Mouse (Mus musculus) liver (tissue): ENCODE measurements at regions not wholly inside any gene's neighbourhood (a gene's known extent, or its start where the extent isn't known, plus 50 kb on each side); places are given as distances from the start of the nearest gene placed in this dataset.

Source experiments
- DNase-seq: peaks from one replicate; pipeline ENCODE4 v3.0.0-alpha.2; 2020; ENCODE audit warnings: mixed read lengths

DNA sequence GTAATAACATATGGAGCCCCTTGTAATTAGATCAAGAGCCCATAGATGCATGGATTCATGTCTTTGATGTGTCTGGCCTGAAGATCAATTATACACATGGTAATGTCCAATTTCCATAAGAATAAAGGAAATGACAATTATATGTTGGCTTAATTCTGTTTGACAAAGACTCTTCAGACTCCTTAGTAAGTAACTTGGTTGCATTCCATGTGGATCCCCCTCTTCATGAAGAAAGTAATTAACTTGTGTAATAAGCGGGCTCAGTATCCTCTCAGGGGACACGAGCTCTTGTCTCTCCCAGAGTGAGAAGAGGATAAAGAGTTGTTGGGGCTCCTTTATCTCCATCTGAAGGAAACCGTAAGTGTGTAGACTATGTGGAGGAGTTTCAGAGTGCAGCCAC lies 284.3 kb downstream of the Efnb2 start:
- DNase-seq: no peak

DNA sequence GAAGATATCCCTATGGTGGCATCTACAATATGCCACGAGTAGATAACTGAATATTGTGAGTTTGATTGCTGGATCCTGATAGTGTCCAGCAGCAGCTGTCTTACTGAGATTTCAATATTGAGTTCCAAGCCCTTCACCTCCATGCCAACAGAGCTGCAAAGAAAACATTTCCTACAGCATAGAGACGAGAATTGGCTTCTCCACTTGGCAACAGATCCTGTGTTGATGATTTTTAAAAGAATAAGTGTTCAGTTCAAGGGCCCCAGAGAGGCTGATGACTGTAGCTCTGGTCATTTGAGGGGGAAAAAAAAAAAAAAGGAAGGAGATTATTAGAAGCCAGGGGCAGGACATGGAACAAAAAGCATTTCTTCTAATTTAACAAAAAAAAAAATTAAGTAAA lies 284.7 kb downstream of the Efnb2 start:
- DNase-seq: no peak

DNA sequence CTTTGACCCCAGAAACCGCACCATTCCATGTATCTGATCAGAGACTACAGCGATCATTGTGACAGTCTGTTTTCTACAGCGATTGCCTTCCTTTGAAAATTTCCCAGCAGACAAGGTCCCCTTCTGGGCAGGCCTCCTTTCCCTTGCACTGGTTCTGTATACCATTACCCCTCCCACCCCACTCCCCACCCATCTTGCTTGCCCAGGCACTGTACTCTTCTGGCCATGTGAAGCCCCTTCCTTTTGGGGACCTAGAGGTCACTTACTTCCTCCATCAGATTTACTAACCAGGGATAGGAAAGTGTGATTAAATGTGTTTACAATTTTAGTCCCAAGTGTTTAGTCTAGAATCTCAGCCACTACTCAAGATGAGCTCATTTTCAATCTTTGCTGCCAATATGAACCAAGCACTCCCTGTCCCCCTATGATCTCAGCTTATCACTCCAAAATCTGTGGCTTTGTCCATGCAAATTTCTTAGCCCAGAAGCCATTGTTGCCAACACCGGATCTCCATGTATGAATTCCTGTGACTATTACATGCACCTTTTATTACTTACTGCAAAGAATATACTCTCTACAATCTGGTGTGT lies 293.7 kb downstream of the Efnb2 start:
- no peak for DNase-seq

DNA sequence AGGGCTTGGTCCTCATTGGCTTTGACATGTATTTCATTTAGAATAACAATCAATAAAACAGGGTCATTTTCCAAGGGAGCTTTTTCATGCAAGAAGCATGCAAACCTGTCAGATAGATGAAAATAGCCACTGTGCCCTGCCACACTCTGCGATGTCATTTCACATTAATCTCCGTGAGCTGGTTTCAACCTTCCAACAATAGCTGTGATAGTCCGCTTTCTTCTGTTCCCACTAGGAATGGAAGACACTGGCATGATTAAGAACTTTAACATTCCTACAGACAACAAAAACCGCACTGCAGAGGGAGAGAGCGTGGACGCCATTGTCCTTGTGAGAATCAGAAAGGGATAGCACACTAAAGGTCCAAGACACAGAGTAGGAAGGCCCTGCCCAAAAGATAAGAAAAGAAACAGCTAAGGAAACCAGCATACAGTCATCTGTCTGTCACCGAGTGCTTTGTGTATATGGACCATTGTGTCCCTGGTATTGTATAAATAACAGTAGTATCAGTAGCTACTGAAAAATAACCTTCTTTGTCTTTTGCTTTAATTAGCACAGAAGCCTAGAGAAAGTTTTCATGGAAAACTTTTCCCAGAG lies 299.0 kb downstream of the Efnb2 start:
- DNase-seq: no peak

DNA sequence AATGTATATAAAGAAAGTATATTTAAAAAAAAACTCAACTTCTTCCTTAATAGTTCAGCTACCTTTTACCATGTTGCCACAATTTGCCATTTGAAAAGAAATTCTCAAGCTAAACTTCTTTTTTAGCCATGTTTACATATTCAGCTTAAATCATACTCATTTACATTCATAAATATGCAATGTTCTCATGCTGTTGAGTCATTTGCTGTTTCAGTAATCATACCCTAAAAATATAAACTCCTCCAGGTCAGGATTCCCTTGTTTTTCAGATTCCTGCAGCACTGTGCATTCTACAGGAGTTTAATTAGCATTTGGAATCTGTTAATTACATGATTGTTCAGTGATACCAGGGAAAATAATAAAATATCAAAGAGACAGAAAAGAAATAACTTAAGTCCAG lies 300.5 kb downstream of the Efnb2 start:
- no peak for DNase-seq

DNA sequence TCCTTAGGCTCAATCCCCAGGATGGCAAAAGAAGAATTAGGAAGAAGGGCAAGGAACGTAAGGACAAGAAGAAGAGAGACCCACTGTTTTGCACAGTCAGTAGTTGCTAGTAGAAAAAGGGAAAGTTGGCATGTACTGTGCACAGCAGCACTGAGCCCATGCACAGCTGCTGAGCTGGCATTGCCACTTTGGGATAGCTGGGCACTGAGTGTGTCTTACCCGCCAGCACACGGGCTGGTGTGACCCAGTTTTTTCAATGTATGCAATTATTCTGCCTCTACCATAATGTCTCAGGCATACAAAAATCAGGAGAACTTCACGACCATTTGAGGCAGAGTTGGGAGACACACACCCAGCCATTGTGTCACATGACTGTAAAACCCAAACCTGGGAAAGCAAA lies 306.1 kb downstream of the Efnb2 start:
- no peak for DNase-seq

DNA sequence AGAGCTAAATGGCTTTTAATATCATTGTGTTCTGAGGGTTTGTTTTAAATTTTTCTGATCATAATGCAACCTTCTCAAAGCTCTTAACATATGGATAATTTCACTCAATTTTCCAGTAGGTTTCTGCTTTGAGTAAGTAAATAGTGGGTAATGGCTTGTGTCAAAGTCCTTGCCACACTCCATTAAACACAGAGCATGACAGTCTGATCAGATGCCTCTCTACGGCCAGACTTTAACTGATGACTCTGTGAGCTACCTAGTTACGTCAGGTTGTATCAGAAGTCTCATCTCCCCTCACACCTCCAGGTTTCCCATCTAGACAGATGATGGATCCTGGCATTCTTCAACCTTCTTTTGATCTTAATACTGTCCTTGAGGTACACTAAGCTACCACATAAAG lies 316.4 kb downstream of the Efnb2 start:
- DNase-seq: no peak

DNA sequence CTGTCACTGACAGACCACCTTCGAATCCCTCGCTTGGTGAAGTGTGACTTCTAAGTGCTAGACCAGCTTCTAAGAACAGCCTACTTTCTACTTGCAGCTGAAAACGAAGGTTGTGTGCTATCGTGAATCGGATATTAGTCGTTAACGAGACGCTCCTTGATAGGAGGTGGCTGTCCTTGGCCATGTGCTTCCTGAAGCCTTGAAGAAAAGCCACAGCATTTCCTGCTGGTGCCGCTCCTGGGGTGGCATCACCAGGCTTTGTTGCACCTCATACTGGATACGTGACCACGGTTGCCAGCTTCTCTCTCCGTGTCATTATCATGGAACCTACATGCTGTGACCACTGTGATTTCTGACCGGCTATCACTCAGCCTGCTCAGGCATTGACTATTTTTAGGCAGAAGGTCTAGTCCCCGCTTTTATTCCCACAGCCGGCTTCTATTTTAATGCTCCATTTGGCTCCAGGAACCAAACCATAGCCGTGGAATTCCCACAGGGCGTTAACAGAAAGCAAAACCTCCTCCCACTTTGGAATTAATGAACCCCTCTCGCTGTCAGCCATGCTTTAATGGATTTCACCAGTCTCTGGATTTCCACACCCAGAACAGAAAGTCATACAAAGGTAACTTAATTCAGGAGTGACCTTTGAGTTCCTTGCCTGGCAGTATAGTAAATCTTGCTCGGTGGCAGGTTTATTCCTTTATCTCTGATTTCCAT lies 325.6 kb downstream of the Efnb2 start:
- DNase-seq: no peak

DNA sequence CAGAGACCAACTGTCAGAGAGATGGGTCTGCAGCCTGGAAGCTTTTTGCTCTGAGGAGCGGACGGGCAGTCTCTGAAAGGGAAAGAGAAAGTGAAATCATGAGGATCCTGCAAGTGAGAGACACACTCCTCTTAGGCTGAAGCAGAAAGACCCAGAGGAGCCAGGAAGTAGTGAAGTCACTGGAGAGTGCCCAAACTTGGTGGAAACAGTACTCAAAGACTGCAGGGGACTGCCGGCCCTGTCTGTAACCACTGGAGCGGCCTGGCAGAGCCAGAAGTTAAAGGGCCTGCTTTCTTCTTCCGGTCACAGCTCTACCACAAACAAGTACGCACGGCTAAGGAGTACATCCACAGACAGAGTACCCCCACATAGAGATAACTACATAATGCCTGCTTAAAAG lies 326.5 kb downstream of the Efnb2 start:
- no peak for DNase-seq

DNA sequence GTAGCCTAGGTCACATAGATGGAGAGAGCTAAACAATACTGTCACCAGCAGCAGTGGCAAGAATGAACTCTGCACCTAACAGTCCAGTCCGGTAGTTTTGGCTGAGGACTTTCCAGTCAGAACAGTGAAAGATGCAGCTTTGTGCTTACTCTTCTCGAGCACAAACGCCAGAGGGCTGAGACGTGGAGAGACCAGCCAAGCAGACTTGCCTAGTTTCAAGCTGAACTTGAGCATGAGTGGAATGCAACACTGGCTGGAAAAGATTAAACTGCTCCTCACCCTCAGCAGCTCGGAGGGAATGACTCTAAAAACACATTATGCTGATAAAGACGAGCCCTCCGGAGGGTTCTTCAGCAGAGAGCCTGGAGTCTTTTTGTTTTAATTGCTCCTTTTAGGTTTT lies 329.8 kb downstream of the Efnb2 start:
- DNase-seq: no peak

DNA sequence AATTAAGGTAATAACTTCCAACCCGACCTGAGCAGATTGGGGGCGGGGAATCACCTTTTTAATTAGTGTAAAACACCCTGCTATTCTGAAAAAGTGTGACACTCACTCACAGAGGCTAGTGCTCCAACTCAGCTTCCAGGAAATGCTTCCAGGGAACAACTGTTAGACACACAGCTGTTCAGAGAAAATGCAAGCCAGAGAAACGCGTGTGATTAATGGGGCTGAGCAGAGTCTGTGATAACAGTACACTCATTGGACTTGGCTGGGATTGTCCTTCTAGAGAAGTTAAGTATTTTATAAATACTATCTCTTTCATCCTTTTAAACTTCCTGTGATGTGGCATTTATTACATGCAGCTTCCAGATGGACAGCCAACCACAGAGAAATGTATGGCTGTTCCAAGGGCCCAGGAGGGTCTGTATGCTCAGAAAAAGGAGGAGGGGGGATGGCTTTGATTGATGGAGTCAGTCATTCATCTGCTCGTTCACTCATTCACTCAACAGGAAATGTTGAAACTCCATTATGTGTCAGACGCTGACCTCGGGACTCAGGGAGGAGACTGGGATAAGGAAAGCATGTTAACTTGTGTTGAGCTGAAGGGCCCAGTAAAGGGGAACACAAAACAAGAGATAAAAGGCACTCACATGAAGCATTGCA lies 332.9 kb downstream of the Efnb2 start:
- no peak for DNase-seq

DNA sequence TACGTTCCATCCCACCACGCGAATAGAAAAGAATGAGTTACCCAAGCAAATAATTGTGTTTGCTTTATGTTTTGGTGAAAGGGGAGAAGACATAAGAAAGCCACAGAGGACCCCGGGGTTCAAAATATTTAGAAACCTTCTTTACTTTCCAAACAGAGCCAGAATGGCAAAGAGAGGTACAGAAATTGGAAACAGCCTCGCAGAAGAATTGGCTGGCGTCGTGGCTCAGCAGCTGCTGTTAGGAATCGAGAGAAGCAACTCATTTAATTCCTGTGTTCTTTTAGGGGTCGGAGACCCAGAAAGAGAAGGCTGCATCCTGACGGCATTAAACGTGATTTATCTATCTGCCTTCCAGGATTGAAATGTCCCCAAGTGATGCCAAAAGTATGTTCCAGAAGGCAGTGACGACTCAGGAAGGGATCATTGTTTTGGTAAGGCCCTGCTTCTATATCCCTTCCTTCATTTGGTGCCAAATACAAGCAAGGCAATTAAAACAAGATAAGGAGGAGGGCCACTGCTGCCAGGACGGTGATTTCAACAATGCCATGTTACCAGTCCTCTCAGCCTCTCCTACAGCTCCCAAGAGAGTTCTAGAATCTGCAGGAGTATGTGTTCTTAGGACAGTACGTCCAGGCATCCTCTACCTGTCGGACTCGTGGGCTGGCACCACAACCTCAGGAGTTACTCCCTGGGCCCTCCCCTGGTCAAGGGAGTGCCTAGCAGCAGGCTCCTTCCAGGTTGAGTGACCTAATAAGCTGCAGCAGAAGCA lies 334.8 kb downstream of the Efnb2 start:
- DNase-seq: no peak

DNA sequence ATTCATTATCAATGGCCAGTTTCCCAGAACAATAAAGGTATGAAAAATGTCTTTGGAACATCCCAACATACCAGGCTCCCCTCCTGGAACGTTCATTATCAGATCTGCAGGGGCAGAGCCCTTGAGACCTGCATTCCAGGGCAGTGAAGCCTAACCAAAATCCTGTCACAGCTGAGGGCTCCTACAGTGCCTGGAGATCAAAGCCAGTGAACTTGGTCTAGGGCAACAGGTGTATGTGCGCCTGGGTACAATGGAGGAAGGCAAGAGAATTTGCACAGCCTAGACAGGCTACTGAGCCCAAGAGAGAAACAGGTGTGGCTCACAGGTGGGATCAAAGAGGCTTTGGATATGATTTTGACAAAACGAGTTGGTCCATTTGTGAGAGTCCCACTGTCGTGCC lies 335.6 kb downstream of the Efnb2 start:
- no peak for DNase-seq

DNA sequence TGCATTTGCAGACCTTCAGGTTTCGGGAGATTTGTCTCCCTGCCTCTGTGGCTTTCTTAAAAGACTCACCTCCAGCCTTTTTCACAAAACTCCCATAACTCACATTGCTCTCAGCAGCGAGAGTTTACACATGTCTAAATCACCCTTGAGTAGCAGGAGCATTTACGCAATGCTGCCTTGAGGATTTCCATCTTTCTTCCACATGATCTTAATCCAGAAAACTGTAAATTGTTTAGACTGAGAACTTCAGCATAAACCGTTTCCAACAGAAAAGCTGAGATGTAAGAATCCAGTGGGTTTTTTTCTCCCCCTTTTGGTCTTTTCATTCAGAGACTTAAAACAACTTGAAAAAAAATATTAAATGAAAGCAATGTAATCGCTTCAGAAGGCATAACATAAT lies 336.5 kb downstream of the Efnb2 start:
- DNase-seq: no peak

DNA sequence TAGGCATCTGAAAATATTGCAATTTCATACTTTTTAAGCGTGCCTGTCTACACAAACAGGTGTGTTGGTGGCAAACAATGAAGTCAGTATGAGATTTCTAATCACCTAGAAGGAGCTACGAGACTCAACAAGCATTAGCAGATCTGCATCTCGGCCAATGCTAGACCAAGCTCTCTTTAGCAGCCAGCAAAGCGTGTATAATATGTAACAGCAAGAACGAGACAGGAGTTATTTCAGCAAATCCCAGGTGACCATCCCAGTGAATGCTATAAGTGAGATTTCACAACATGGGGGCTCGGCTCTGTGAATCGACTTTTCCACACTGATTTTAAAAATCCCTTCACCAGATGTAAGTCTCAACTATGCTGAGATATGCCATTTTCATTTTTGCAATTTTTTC lies 352.8 kb downstream of the Efnb2 start:
- no peak for DNase-seq

DNA sequence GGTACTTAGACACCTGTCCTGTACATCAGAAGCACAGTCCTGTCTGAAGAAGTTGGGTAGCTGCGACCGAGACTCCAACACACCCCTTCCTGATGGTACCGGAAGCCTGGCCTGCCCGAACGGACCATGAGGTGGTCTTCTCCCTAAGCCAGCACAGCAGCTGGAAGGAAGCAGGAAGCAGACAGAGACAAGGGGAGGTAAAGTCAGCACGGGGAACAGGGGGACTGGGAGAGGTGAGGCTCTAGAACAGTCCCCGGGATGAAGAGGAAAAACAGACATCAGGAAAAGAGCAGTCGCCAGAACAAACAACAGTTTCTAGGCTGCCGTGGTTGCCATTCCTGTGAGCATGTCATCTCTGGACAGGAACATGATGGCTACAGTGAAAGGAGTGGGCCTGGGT lies 353.6 kb downstream of the Efnb2 start:
- DNase-seq: no peak

DNA sequence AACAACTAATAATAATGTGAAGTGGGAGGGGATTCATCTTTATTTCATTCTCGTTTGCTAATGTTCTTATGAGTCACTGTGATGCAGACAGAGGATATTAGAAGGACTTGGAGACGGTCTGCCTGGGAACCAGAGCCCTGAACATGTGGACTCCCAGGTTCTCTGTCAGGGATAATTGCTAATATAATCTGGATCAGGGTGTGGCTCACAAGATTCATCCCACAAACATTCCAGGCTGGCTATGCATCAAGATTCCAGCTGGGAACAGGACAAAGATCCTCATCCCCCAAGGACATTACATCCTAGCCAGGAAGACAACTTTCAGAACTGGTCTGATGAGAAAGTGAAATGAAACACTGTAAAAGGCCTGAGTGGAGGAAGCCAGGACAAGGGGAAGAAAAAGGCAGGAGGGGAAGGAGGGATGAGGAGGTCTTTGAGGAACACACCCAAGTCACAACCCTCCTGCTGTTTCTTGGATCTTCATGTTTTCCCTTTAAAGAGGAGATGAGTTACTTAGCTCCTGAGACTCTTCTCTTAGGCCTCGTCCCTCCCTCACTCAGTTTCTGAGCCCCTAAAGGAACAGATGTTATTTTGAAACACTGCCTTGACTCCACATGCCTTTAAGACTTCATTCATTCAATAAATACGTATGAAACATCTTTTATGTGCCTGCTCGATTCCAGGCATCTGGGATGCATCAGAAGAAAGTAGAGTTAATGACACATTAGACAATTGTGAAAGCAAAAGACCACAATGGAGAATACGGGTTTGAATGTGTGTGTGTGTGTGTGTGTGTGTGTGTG lies 360.9 kb downstream of the Efnb2 start:
- DNase-seq: no peak

DNA sequence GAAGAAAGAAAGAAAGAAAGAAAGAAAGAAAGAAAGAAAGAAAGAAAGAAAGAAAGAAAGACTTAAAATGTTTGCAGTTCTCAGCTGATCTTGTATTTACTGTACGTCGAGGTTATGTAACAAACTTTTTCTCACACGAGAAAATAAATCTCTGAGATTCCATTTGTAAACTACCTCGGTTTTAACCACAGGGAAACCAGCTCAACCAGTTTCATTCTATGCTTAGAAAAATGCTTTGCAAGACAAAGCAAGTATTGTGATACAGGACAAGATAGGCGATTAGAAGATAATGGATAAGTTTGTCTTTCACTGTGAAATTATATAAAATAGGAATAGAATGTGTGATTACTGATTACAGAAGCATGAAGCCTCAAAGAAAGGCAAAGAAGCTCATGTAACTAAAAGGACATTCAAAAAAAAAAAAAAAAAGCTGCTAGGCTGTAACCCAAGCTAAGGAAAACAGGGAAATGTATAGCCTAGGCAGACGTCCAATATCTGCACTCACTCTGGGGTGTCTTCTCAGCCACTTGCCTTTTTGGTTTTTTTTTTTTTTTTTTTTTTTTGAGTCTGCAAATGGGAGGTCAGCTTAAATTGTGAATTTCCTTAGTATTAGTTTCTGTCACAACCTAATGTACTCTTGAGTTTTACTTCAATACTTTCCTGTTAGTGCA lies 368.3 kb downstream of the Efnb2 start:
- no peak for DNase-seq

DNA sequence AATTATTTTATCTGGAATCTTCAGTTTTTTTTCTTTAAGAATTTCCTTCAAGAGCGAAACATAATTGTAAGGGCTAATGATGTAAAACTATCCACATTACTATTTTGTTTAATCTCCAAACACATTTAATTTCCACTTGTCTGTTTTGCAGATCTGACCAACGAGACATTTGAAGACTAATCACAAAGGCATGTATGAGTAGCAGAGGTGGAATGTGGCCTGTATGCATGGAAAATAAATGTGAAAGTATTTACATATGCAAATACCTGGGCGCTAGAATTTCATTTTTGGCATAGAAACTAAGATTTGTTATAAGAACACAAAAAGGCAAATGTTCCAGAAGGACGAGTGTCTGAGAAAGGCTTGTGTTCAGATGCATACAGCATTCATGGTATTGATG lies 375.2 kb downstream of the Efnb2 start:
- DNase-seq: no peak

DNA sequence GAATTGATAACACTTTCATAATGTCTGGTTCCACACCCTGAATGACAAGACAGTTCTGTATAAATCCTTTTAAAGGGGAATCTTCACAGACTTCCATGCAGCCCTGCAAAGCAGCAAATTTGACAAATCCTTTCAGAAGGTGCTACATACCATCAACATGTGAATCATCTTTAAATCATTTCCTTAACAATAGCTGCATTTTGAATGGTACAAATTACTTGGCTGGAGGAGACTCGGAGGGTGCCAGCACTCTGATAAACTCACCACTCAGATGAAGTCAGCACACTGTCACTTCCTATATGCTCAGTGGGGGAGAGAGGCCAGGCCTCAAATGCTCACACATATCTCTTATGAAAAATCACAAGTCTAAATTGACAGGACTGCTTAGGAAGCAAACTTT lies 386.1 kb downstream of the Efnb2 start:
- no peak for DNase-seq

DNA sequence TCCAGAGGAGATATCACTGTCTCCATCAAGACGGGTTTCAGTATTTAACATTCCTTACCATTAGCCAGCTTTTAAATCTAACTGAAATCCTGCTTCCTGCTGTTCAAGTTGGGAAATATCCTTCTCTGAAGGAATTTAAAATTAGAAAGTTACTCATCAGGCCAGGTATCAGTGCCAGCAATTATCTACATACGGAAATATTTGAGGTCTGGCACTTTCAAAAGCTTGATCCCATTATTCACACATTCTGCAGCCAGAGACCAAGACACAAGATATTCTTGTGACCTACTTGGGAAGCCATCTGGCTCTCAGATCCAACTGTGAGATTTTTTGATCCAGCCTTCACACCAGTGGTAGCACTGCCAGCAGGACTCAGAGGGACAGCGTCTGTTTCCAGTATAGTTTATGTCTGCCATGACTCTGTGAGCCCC lies 386.8 kb downstream of the Efnb2 start:
- DNase-seq: no peak

DNA sequence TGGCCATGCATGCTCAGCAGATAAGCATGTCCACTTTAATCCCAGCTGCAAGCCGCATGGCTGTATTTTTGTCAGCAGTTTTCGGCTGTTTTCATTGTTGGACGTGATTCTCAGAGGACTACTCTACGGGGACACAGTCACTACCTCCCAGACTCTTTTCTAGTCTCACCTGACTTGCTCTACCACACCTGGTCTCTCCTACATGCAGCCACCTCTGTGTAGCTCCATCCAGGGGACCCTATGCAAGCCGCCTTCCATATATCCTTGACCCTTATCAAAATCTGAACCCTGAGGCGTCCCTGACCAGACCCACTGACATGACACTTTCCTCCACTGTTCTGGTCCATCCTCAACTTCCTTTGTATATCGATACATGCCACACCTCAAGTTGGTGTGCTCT lies 402.2 kb downstream of the Efnb2 start:
- DNase-seq: no peak
